Mouse (Mus musculus): Measurements from ENCODE around the gene Oaz1.
"Not testable (repeated sequence)": the region's sequence is repeated elsewhere in the genome, so short reads cannot be mapped to it uniquely, and the experiment has no call there.

Gene Oaz1

GRCm38 (mm10) chr10:80822528-80822927 lies 3.9 kb upstream of the Oaz1 start:
- no peak for DNase-seq (ENCODE audit: low spot score in 2 of 2)

- DNase-seq (ENCODE audit: low spot score in 2 of 2), result no peak
Measured at GRCm38 (mm10) chr10:80823316-80823715, 3.1 kb upstream of the Oaz1 start.

- peak in 1 of 2 experiments; percentile 50 for DNase-seq (ENCODE audit: low spot score in 2 of 2)
Measured at GRCm38 (mm10) chr10:80823847-80824643, 2.4 kb upstream of the Oaz1 start.

- no peak for DNase-seq (ENCODE audit: low spot score in 2 of 2)
Measured at GRCm38 (mm10) chr10:80824827-80825226, 1.6 kb upstream of the Oaz1 start.

- DNase-seq (ENCODE audit: low spot score in 2 of 2), result no peak
Measured at GRCm38 (mm10) chr10:80827063-80827869, 810 bp downstream of the Oaz1 start.

- DNase-seq (ENCODE audit: low spot score in 2 of 2), result no peak
Measured at GRCm38 (mm10) chr10:80827870-80828420, 1.5 kb downstream of the Oaz1 start.

- not testable (repeated sequence) for DNase-seq (ENCODE audit: low spot score in 2 of 2)
Measured at GRCm38 (mm10) chr10:80828587-80828986, 2.1 kb downstream of the Oaz1 start.

GRCm38 (mm10) chr10:80829359-80830278 lies 3.2 kb downstream of the Oaz1 start:
- no peak for DNase-seq (ENCODE audit: low spot score in 2 of 2)

GRCm38 (mm10) chr10:80831136-80831535 lies 4.7 kb downstream of the Oaz1 start:
- peak in 1 of 2 experiments; percentile 79 for DNase-seq (ENCODE audit: low spot score in 2 of 2)

- no peak for DNase-seq (ENCODE audit: low spot score in 2 of 2)
Measured at GRCm38 (mm10) chr10:80832818-80833217, 6.4 kb downstream of the Oaz1 start.

- DNase-seq (ENCODE audit: low spot score in 2 of 2), result no peak
Measured at GRCm38 (mm10) chr10:80835617-80836016, 9.2 kb downstream of the Oaz1 start.

- no peak for DNase-seq (ENCODE audit: low spot score in 2 of 2)
Measured at GRCm38 (mm10) chr10:80836949-80837379, 10.5 kb downstream of the Oaz1 start.

- no peak for DNase-seq (ENCODE audit: low spot score in 2 of 2)
Measured at GRCm38 (mm10) chr10:80837827-80838226, 11.4 kb downstream of the Oaz1 start.

- no peak for DNase-seq (ENCODE audit: low spot score in 2 of 2)
Measured at GRCm38 (mm10) chr10:80838346-80838912, 12.0 kb downstream of the Oaz1 start.

GRCm38 (mm10) chr10:80839848-80840247 lies 13.4 kb downstream of the Oaz1 start:
- no peak for DNase-seq (ENCODE audit: low spot score in 2 of 2)

GRCm38 (mm10) chr10:80841685-80842084 lies 15.2 kb downstream of the Oaz1 start:
- DNase-seq (ENCODE audit: low spot score in 2 of 2), result no peak

- DNase-seq (ENCODE audit: low spot score in 2 of 2), result no peak
Measured at GRCm38 (mm10) chr10:80842334-80842733, 15.9 kb downstream of the Oaz1 start.

GRCm38 (mm10) chr10:80843087-80843930 lies 16.9 kb downstream of the Oaz1 start:
- no peak for DNase-seq (ENCODE audit: low spot score in 2 of 2)

- DNase-seq (ENCODE audit: low spot score in 2 of 2), result no peak
Measured at GRCm38 (mm10) chr10:80843931-80844547, 17.6 kb downstream of the Oaz1 start, which contains the start of gene Lingo3. TSS of gene Lingo3 (minus strand) at chr10:80844039.

All from spleen, postnatal 10 days (tissue).